Comparison of ENCODE assay signal across 16 mouse cellular contexts in genomic region chr9:50471181-50471901, GRCm38 (mm10). TPM values are rescaled to one million over a fixed set of nuclear protein-coding genes. Genes with fewer than 3 reads are reported as not detected.
A peak's percentile ranks its signal among the peaks of the same experiment; 100 is the strongest.
DNase-seq lines count a peak whose midpoint lies in the region; ATAC-seq and TF ChIP-seq lines count a peak whose summit lies in the region.
"Had no signal": no experiment of that assay in that cellular context is flagged by ENCODE, and none has a peak within 500 bp of the region (broad histone marks: within the 10 kb centered on the region; RNA-seq: fewer than 3 reads in every experiment).

No protein-coding gene starts in this region.

- H3K9ac ChIP-seq in heart, embryonic 13.5 days = no peak overlapping the region
- no peak overlapping the region for H3K9ac ChIP-seq in stomach, embryonic 14.5 days (replicated peaks; ENCODE audit: low read depth, low read length)
- H3K9ac ChIP-seq: hindbrain, embryonic 12.5 days; intestine, embryonic 15.5 days; lung, embryonic 15.5 days had no signal

- intact Hi-C loops in heart, postnatal 14 days (cut with DNase I) = no loop called here

- no peak for ATAC-seq in heart, embryonic 13.5 days (ENCODE audit: extremely low read depth, insufficient number of reproducible peaks, low FRiP score, low TSS enrichment)
- no peak for ATAC-seq in stomach, embryonic 14.5 days (ENCODE audit: insufficient number of reproducible peaks, insufficient read depth, low FRiP score, low read depth)
- ATAC-seq in cerebellum, adult (ENCODE audit: insufficient number of reproducible peaks, low FRiP score, low TSS enrichment) = no peak
- ATAC-seq: intestine, embryonic 15.5 days had no signal

- 37% methylated on average over 13 of the region's 13 CpGs for WGBS in heart, embryonic 13.5 days
- WGBS in bone marrow, adult 2 months = 46% methylated on average over 13 of the region's 13 CpGs
- WGBS in stomach, embryonic 14.5 days = 44% methylated on average over 13 of the region's 13 CpGs

- peak overlapping the region; percentile 20 for H3K4me2 ChIP-seq in heart, embryonic 13.5 days
- H3K4me2 ChIP-seq in stomach, embryonic 14.5 days (replicated peaks; ENCODE audit: low read depth, low read length) = no peak overlapping the region
- H3K4me2 ChIP-seq: hindbrain, embryonic 12.5 days; intestine, embryonic 15.5 days; lung, embryonic 15.5 days had no signal

- no peaks in the 10 kb centered on the region for H3K9me3 ChIP-seq in heart, embryonic 13.5 days
- H3K9me3 ChIP-seq in stomach, embryonic 14.5 days (ENCODE audit: control insufficient read depth, low read depth, low read length) = no peaks in the 10 kb centered on the region
- H3K9me3 ChIP-seq: hindbrain, embryonic 12.5 days; intestine, embryonic 15.5 days; lung, embryonic 15.5 days; megakaryocyte, embryonic 14.5 days had no signal

- H3K27ac ChIP-seq in heart, embryonic 13.5 days (replicated peaks) = peak overlapping the region; percentile 40
- H3K27ac ChIP-seq in bone marrow, adult 2 months (ENCODE audit: control insufficient read depth, insufficient read depth, low read depth, low read length, poor library complexity) = peak overlapping the region; percentile 4; the same call in 1 of the 2 replicates
- H3K27ac ChIP-seq in stomach, embryonic 14.5 days (ENCODE audit: low read length) = peak overlapping the region; percentile 55; the same call in 1 of the 2 replicates
- H3K27ac ChIP-seq: hindbrain, embryonic 12.5 days; intestine, embryonic 15.5 days; lung, embryonic 15.5 days had no signal

- no peaks in the 10 kb centered on the region for H3K36me3 ChIP-seq in heart, embryonic 13.5 days
- no peaks in the 10 kb centered on the region for H3K36me3 ChIP-seq in stomach, embryonic 14.5 days (ENCODE audit: control insufficient read depth, insufficient read depth, low read length)
- H3K36me3 ChIP-seq: hindbrain, embryonic 12.5 days; intestine, embryonic 15.5 days; lung, embryonic 15.5 days had no signal

- no peak for TF ChIP-seq POLR2A in bone marrow, adult 2 months (IDR thresholded peaks at IDR 0.05; ENCODE audit: borderline replicate concordance, control insufficient read depth, low read depth, low read length)

- no peaks in the 10 kb centered on the region; the same call in 1 of the 2 replicates for H3K27me3 ChIP-seq in heart, embryonic 13.5 days (replicated peaks)
- no peaks in the 10 kb centered on the region for H3K27me3 ChIP-seq in stomach, embryonic 14.5 days (ENCODE audit: control insufficient read depth, insufficient read depth, low read length)
- H3K27me3 ChIP-seq: hindbrain, embryonic 12.5 days; intestine, embryonic 15.5 days; lung, embryonic 15.5 days had no signal

- no peak for TF ChIP-seq CTCF in bone marrow, adult 2 months (IDR thresholded peaks at IDR 0.05; ENCODE audit: control insufficient read depth, insufficient read depth, low read length)

- no peak overlapping the region for H3K4me3 ChIP-seq in heart, embryonic 13.5 days
- no peak overlapping the region for H3K4me3 ChIP-seq in bone marrow, adult 2 months (replicated peaks; ENCODE audit: control insufficient read depth, low read depth, low read length)
- H3K4me3 ChIP-seq in stomach, embryonic 14.5 days (ENCODE audit: low read depth, low read length) = no peak overlapping the region
- H3K4me3 ChIP-seq: erythroblast, embryonic 14.5 days; hindbrain, embryonic 12.5 days; intestine, embryonic 15.5 days; lung, embryonic 15.5 days; megakaryocyte, embryonic 14.5 days had no signal

- peaks cover 22% of the 10 kb centered on the region for H3K4me1 ChIP-seq in heart, embryonic 13.5 days
- peaks cover 5% of the 10 kb centered on the region; the same call in 1 of the 2 replicates for H3K4me1 ChIP-seq in bone marrow, adult 2 months (ENCODE audit: control insufficient read depth, insufficient read depth, low read length)
- no peaks in the 10 kb centered on the region for H3K4me1 ChIP-seq in stomach, embryonic 14.5 days (ENCODE audit: control insufficient read depth, insufficient read depth, low read length)
- H3K4me1 ChIP-seq: hindbrain, embryonic 12.5 days had no signal

- DNase-seq in heart, postnatal 14 days = no peak
- peak; percentile 41 for DNase-seq in A20 (ENCODE audit: low read depth, low spot score)
- DNase-seq in urinary bladder, postnatal 4 days (ENCODE audit: low spot score in 2 of 2) = no peak
- DNase-seq in gastrocnemius, adult 18-20 months (ENCODE audit: low spot score) = no peak
- DNase-seq: cerebellum, adult 11-12 months; gastrocnemius, postnatal 36 days; kidney, postnatal 10 days had no signal

RNA-seq across cellular contexts. Expression of gene Plet1, which starts 23.0 kb away (rescaled TPM):
- polyA plus RNA-seq in heart, embryonic 13.5 days (2015; fragmentation: Nextera tagmentation; extraction: Ambion mirVana) = 0.14 and 0.19 TPM in 2 replicates
- 1 to 10 TPM; 1.5 to 2.2 TPM for total RNA-seq in heart, postnatal 14 days (2021)
- 1.5 TPM in 1 of 2 replicates, not detected in the other for polyA plus RNA-seq in bone marrow, adult 2 months (2011; ENCODE audit: insufficient read depth, insufficient read length, low replicate concordance, missing spikeins)
- 2.4 and 4.8 TPM in 2 replicates for polyA plus RNA-seq in stomach, embryonic 14.5 days (2014; fragmentation: Nextera tagmentation; extraction: Ambion mirVana)
- total RNA-seq in gastrocnemius, adult 18-20 months (2021) = not detected
- total RNA-seq: gastrocnemius, postnatal 36 days had no signal
- polyA plus RNA-seq: erythroblast, embryonic 14.5 days had no signal

RNA-seq across cellular contexts. Expression of gene Pts, which starts 57.2 kb away (rescaled TPM):
- polyA plus RNA-seq in heart, embryonic 13.5 days (2015; fragmentation: Nextera tagmentation; extraction: Ambion mirVana) = 76.0 and 79.3 TPM in 2 replicates
- 10 to 100 TPM; 25.5 to 29.4 TPM for total RNA-seq in heart, postnatal 14 days (2021)
- polyA plus RNA-seq in bone marrow, adult 2 months (2011; ENCODE audit: insufficient read depth, insufficient read length, low replicate concordance, missing spikeins) = 14.5 and 35.7 TPM in 2 replicates
- polyA plus RNA-seq in stomach, embryonic 14.5 days (2014; fragmentation: Nextera tagmentation; extraction: Ambion mirVana) = 96.7 and 99.4 TPM in 2 replicates
- total RNA-seq in gastrocnemius, adult 18-20 months (2021) = 10 to 100 TPM; 11.0 to 12.2 TPM

Comparison
In these comparisons a context has a peak if more than half of its experiments do, and no peak if none do; other contexts are left out.
1. H3K27ac ChIP-seq: peak in every context shown above with its lines; median percentile 55 in stomach, embryonic 14.5 days; 40 in heart, embryonic 13.5 days; 4 in bone marrow, adult 2 months.